Mouse (Mus musculus) heart, adult 8-10 months (tissue): ENCODE measurements around the gene Ehd2. TPM values are rescaled to one million over a fixed set of nuclear protein-coding genes. Genes with fewer than 3 reads are reported as not detected.

Source experiments
- DNase-seq: peaks from one replicate; pipeline ENCODE4 v3.0.0; 2022; ENCODE audit warnings: low spot score
- total RNA-seq, 4 experiments: library from RNA; stranded (reverse); gene quantifications; 2 replicates each; pipeline ENCODE4 v1.2.4; 2022

Ehd2 gene
- total RNA-seq, 4 experiments from 2014 or later, result 54.4 to 95.0 (median 82.9) TPM

GRCm38 (mm10) chr7:15975451-15975850 lies 8.1 kb upstream of the Ehd2 start:
- no peak for DNase-seq

GRCm38 (mm10) chr7:15974712-15975111 lies 7.3 kb upstream of the Ehd2 start:
- DNase-seq, result peak; percentile 63

- DNase-seq, result no peak
Observed at GRCm38 (mm10) chr7:15972247-15972646, 4.9 kb upstream of the Ehd2 start.

- no peak for DNase-seq
Observed at GRCm38 (mm10) chr7:15969674-15970073, 2.3 kb upstream of the Ehd2 start.

GRCm38 (mm10) chr7:15968322-15968721 lies 955 bp upstream of the Ehd2 start:
- no peak for DNase-seq

GRCm38 (mm10) chr7:15966489-15966888 lies 878 bp downstream of the Ehd2 start:
- no peak for DNase-seq

GRCm38 (mm10) chr7:15963798-15964652 lies 3.3 kb downstream of the Ehd2 start:
- no peak for DNase-seq

GRCm38 (mm10) chr7:15962311-15963288 lies 4.8 kb downstream of the Ehd2 start:
- DNase-seq, result peak; percentile 92

- no peak for DNase-seq
Observed at GRCm38 (mm10) chr7:15961798-15962197, 5.6 kb downstream of the Ehd2 start.

- DNase-seq, result no peak
Observed at GRCm38 (mm10) chr7:15961239-15961638, 6.1 kb downstream of the Ehd2 start.

GRCm38 (mm10) chr7:15960691-15961090 lies 6.7 kb downstream of the Ehd2 start:
- peak; percentile 57 for DNase-seq

- DNase-seq, result no peak
Observed at GRCm38 (mm10) chr7:15956143-15956542, 11.2 kb downstream of the Ehd2 start.

- DNase-seq, result no peak
Observed at GRCm38 (mm10) chr7:15955509-15955908, 11.9 kb downstream of the Ehd2 start.

GRCm38 (mm10) chr7:15954978-15955443 lies 12.4 kb downstream of the Ehd2 start:
- DNase-seq, result peak; percentile 87

- DNase-seq, result no peak
Observed at GRCm38 (mm10) chr7:15954436-15954835, 12.9 kb downstream of the Ehd2 start.

GRCm38 (mm10) chr7:15953307-15954074 lies 13.9 kb downstream of the Ehd2 start:
- DNase-seq, result no peak

GRCm38 (mm10) chr7:15952416-15952815 lies 15.0 kb downstream of the Ehd2 start:
- DNase-seq, result no peak

- no peak for DNase-seq
Observed at GRCm38 (mm10) chr7:15950008-15950407, 17.4 kb downstream of the Ehd2 start.

- no peak for DNase-seq
Observed at GRCm38 (mm10) chr7:15949216-15949790, 18.1 kb downstream of the Ehd2 start.

- DNase-seq, result peak; percentile 95
Observed at GRCm38 (mm10) chr7:15948381-15948941, 18.9 kb downstream of the Ehd2 start.
